Mouse (Mus musculus): ENCODE measurements around the gene Tub.

Tub gene

GRCm38 (mm10) chr7:108950312-108950761 lies at the start of gene Tub:
Tub (plus strand) TSS chr7:108950338.
- DNase-seq (ENCODE audit: low read depth, low spot score): peak; percentile 86

GRCm38 (mm10) chr7:108903969-108904368 lies 46.2 kb upstream of the Tub start:
- no peak for DNase-seq (ENCODE audit: low read depth, low spot score)

- no peak for DNase-seq (ENCODE audit: low read depth, low spot score)
Measured at GRCm38 (mm10) chr7:108927043-108927442, 23.1 kb upstream of the Tub start.

GRCm38 (mm10) chr7:108928280-108929188 lies 21.6 kb upstream of the Tub start:
- DNase-seq (ENCODE audit: low read depth, low spot score): no peak

GRCm38 (mm10) chr7:108929726-108930393 lies 20.3 kb upstream of the Tub start, which contains the start of gene Nlrp10:
Nlrp10 (minus strand) TSS chr7:108930178.
- no peak for DNase-seq (ENCODE audit: low read depth, low spot score)

GRCm38 (mm10) chr7:108933794-108934731 lies 16.1 kb upstream of the Tub start, which contains the start of gene Eif3f:
Eif3f (plus strand) TSS chr7:108934417.
- peak; percentile 99 for DNase-seq (ENCODE audit: low read depth, low spot score)

- DNase-seq (ENCODE audit: low read depth, low spot score): no peak
Measured at GRCm38 (mm10) chr7:108934836-108935235, 15.3 kb upstream of the Tub start.

GRCm38 (mm10) chr7:108935411-108935810 lies 14.7 kb upstream of the Tub start:
- no peak for DNase-seq (ENCODE audit: low read depth, low spot score)

GRCm38 (mm10) chr7:108936591-108936990 lies 13.5 kb upstream of the Tub start:
- no peak for DNase-seq (ENCODE audit: low read depth, low spot score)

- DNase-seq (ENCODE audit: low read depth, low spot score): no peak
Measured at GRCm38 (mm10) chr7:108941466-108941865, 8.7 kb upstream of the Tub start.

GRCm38 (mm10) chr7:108944002-108944401 lies 6.1 kb upstream of the Tub start:
- DNase-seq (ENCODE audit: low read depth, low spot score): peak; percentile 70

- DNase-seq (ENCODE audit: low read depth, low spot score): peak; percentile 32
Measured at GRCm38 (mm10) chr7:108948611-108949010, 1.5 kb upstream of the Tub start.

- peak; percentile 29 for DNase-seq (ENCODE audit: low read depth, low spot score)
Measured at GRCm38 (mm10) chr7:108949301-108949700, 837 bp upstream of the Tub start.

GRCm38 (mm10) chr7:108950762-108951331 lies 709 bp downstream of the Tub start:
- DNase-seq (ENCODE audit: low read depth, low spot score): peak; percentile 41

GRCm38 (mm10) chr7:108952801-108953200 lies 2.7 kb downstream of the Tub start:
- DNase-seq (ENCODE audit: low read depth, low spot score): no peak

- DNase-seq (ENCODE audit: low read depth, low spot score): peak; percentile 87
Measured at GRCm38 (mm10) chr7:108954185-108954584, 4.0 kb downstream of the Tub start.

GRCm38 (mm10) chr7:108957734-108958133 lies 7.6 kb downstream of the Tub start:
- DNase-seq (ENCODE audit: low read depth, low spot score): no peak

- no peak for DNase-seq (ENCODE audit: low read depth, low spot score)
Measured at GRCm38 (mm10) chr7:108965968-108966367, 15.8 kb downstream of the Tub start.

GRCm38 (mm10) chr7:108966742-108967362 lies 16.7 kb downstream of the Tub start:
- DNase-seq (ENCODE audit: low read depth, low spot score): peak; percentile 74

- no peak for DNase-seq (ENCODE audit: low read depth, low spot score)
Measured at GRCm38 (mm10) chr7:108968201-108968600, 18.1 kb downstream of the Tub start.

GRCm38 (mm10) chr7:108972273-108972672 lies 22.1 kb downstream of the Tub start:
- DNase-seq (ENCODE audit: low read depth, low spot score): peak; percentile 66
